Mouse (Mus musculus): ENCODE data around the gene Mettl25.

DNA sequence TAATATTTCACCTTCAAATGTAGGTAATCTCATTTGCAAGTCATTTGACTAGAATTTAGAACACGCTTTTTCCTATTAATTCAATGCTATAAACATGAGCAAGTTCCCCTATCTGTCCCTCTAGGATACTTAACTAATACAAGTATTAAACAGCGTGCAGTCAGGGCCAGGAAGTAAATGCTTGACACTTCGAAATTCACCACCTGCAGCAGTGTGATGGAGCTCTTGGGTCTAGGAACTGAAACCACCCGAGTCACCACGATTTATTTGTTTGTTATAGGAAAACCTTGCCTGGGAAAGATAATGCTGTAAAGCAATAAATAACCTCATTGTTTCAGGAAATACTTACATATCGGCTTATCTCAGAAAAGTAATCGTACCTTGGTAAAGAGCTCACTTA is 81.1 kb downstream of the Mettl25 start:
- TF ChIP-seq EP300 (IDR thresholded peaks at IDR 0.05; ENCODE audit: low read depth in 1 of 2, low read length in 2 of 2) (no peak), MEF2A (IDR thresholded peaks at IDR 0.05; ENCODE audit: extremely low read depth, insufficient replicate concordance, low read depth, low read length, poor library complexity, severe bottlenecking) (no peak), CTCF (IDR thresholded peaks at IDR 0.05 in 2 of 3, conservative IDR thresholded peaks at IDR 0.05 in 1 of 3; ENCODE audit: control insufficient read depth in 1 of 3, insufficient read depth in 1 of 3, low read depth in 2 of 3, low read length in 3 of 3, poor library complexity in 1 of 3, severe bottlenecking in 1 of 3) (no peak), USF1 (IDR thresholded peaks at IDR 0.05; ENCODE audit: low read depth, low read length) (no peak), GATA1 (IDR thresholded peaks at IDR 0.05; ENCODE audit: low read depth, low read length) (no peak), POLR2A (IDR thresholded peaks at IDR 0.05; ENCODE audit: control insufficient read depth in 1 of 2, insufficient read depth in 1 of 2, low read depth in 1 of 2, low read length in 2 of 2, poor library complexity in 1 of 2) (no peak), JUND (IDR thresholded peaks at IDR 0.05; ENCODE audit: low read depth, low read length) (no peak), ETS1 (IDR thresholded peaks at IDR 0.05; ENCODE audit: low read depth, low read length) (no peak), MYB (IDR thresholded peaks at IDR 0.05; ENCODE audit: low read depth, low read length) (no peak), GABPA (IDR thresholded peaks at IDR 0.05; ENCODE audit: low read depth, low read length) (no peak), RCOR1 (IDR thresholded peaks at IDR 0.05; ENCODE audit: low read depth, low read length) (no peak), ZMIZ1 (IDR thresholded peaks at IDR 0.05; ENCODE audit: low read depth, low read length) (no peak)

Data from MEL (cell line).